Mouse (Mus musculus) E14TG2a.4 (cell line): ENCODE measurements around the gene Zbtb18.

ENCODE experiments used
- CTCF ChIP-seq: conservative IDR thresholded peaks from 2 replicates; pipeline ENCODE4 v1.5.1; 2014; ENCODE audit warnings: low read length
- NANOG ChIP-seq: IDR thresholded peaks from 2 replicates; pipeline ENCODE4 v1.6.1; 2014; ENCODE audit warnings: borderline replicate concordance, low read length, mixed read lengths
- POU5F1 ChIP-seq: IDR thresholded peaks from 2 replicates; pipeline ENCODE4 v1.6.1; 2014; ENCODE audit warnings: low read length, borderline replicate concordance

GRCm38 (mm10) chr1:177429067-177429466, 13.1 kb upstream of the Zbtb18 start:
- TF ChIP-seq CTCF: no peak
- TF ChIP-seq NANOG: no peak
- TF ChIP-seq POU5F1: no peak
